Mouse (Mus musculus): ENCODE data around the gene Klk10. TPM values are rescaled to one million over a fixed set of nuclear protein-coding genes. Genes with fewer than 3 reads are reported as not detected.

Klk10 gene
- polyA plus RNA-seq, 1 experiment from 2014 or later = 0.28 TPM

DNA sequence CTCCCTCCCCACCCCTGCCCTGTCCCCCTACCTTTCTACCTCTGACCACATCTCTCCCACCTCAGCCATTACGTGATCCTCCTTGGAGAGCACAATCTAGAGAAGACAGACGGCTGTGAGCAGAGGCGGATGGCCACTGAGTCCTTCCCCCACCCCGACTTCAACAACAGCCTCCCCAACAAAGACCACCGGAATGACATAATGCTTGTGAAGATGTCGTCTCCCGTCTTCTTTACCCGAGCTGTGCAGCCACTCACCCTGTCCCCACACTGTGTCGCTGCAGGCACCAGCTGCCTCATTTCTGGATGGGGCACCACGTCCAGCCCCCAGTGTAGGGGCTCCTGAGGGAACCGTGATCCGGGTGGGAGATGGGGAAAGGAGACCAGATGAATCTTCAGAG is 3.4 kb upstream of the Klk10 start:
- DNase-seq (ENCODE audit: low spot score) = peak; percentile 65
- no peak overlapping the region for H3K27ac ChIP-seq
- H3K27me3 ChIP-seq (ENCODE audit: insufficient read depth, poor library complexity, severe bottlenecking) = peaks cover 16% of the 10 kb centered on the region
- peaks cover 6% of the 10 kb centered on the region; the same call in 1 of the 2 replicates for H3K4me1 ChIP-seq
- WGBS = 82% methylated on average over 12 of the region's 12 CpGs
- no peaks in the 10 kb centered on the region for H3K36me3 ChIP-seq
- no peak overlapping the region for H3K4me3 ChIP-seq
- H3K9me3 ChIP-seq = no peaks in the 10 kb centered on the region

DNA sequence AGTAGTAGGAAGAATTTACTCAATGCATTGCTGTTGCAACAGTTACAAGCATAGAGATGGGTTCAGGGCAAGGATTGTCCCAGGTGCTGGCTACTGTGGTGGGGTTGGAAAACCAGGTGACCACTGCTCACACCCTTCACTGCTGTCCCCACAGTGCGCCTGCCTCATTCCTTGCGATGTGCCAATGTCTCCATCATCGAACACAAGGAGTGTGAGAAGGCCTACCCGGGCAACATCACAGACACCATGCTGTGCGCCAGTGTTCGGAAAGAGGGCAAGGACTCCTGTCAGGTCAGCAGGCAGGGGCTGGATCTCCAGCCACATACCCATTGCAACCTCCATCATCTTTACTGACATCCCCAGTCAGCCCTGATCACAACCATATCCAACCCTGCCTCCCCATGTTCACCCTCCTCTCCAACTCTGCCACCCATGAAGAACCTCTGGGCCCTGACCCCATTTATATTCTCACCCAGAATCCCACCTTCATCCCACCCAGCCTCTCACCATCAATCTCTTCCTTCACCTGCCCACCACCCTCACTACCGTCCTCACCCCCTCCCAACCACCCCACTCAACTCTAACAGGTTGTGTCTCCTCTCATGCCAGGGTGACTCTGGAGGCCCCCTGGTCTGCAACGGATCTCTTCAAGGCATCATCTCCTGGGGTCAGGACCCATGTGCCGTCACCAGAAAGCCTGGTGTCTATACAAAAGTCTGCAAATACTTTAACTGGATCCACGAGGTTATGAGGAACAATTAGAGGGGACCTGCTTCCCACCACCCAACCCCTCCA is 2.5 kb upstream of the Klk10 start:
- WGBS = 77% methylated on average over 10 of the region's 10 CpGs
- H3K27ac ChIP-seq = no peak overlapping the region
- no peak overlapping the region for H3K4me3 ChIP-seq
- H3K4me1 ChIP-seq = peaks cover 11% of the 10 kb centered on the region
- H3K9me3 ChIP-seq = no peaks in the 10 kb centered on the region
- no peak for DNase-seq (ENCODE audit: low spot score)
- no peaks in the 10 kb centered on the region for H3K36me3 ChIP-seq
- peaks cover 25% of the 10 kb centered on the region for H3K27me3 ChIP-seq (ENCODE audit: insufficient read depth, poor library complexity, severe bottlenecking)

DNA sequence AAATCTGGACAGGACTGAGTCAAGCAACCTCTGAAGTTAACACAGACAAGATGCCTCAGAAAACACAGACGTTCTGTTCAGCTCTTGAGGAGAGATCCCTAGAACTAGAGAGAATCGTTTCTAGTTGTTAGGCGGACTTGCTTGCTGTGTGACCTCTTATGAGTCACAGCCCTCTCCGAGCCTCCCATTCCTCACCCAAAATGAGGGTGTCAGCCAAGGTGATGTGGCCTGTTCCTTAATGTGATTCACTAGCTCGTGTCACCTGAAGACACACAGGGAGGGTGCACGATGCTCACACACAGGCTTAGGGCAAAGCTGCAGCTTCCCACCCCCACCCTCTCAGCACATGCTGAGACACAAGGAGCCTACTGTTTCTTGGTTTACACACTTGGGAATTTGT is 594 bp upstream of the Klk10 start:
- no peaks in the 10 kb centered on the region for H3K9me3 ChIP-seq
- H3K27ac ChIP-seq = no peak overlapping the region
- no peaks in the 10 kb centered on the region for H3K36me3 ChIP-seq
- DNase-seq (ENCODE audit: low spot score) = no peak
- peaks cover 40% of the 10 kb centered on the region for H3K27me3 ChIP-seq (ENCODE audit: insufficient read depth, poor library complexity, severe bottlenecking)
- H3K4me3 ChIP-seq = no peak overlapping the region
- WGBS = 51% methylated on average over 6 of the region's 6 CpGs
- peaks cover 7% of the 10 kb centered on the region for H3K4me1 ChIP-seq

DNA sequence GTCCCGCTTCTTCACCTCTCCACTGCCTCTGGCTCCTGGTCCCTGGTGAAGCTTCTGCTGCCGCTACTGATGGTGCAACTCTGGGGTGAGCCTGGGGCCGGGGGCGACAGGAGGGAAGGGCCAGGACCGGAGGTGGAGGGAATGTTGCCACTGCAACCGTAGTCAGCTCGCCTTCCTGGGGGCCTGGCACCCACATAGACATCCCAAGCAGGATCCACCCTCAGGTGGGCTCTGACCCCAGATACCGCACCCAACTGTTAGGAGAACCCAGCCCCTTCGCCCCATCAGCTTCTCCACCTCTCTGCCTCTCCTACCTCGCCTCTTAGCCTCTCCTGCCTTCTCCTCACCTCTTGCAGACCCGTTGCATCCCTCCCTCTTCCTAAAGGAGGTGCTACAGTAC is 706 bp downstream of the Klk10 start:
- Histone ChIP-seq H3K4me3 (no peak overlapping the region), H3K27me3 (ENCODE audit: insufficient read depth, poor library complexity, severe bottlenecking) (peaks cover 40% of the 10 kb centered on the region), H3K4me1 (peaks cover 7% of the 10 kb centered on the region), H3K27ac (no peak overlapping the region), H3K36me3 (no peaks in the 10 kb centered on the region), H3K9me3 (no peaks in the 10 kb centered on the region)
- DNase-seq (ENCODE audit: low spot score) = no peak
- WGBS = 75% methylated on average over 11 of the region's 11 CpGs

DNA sequence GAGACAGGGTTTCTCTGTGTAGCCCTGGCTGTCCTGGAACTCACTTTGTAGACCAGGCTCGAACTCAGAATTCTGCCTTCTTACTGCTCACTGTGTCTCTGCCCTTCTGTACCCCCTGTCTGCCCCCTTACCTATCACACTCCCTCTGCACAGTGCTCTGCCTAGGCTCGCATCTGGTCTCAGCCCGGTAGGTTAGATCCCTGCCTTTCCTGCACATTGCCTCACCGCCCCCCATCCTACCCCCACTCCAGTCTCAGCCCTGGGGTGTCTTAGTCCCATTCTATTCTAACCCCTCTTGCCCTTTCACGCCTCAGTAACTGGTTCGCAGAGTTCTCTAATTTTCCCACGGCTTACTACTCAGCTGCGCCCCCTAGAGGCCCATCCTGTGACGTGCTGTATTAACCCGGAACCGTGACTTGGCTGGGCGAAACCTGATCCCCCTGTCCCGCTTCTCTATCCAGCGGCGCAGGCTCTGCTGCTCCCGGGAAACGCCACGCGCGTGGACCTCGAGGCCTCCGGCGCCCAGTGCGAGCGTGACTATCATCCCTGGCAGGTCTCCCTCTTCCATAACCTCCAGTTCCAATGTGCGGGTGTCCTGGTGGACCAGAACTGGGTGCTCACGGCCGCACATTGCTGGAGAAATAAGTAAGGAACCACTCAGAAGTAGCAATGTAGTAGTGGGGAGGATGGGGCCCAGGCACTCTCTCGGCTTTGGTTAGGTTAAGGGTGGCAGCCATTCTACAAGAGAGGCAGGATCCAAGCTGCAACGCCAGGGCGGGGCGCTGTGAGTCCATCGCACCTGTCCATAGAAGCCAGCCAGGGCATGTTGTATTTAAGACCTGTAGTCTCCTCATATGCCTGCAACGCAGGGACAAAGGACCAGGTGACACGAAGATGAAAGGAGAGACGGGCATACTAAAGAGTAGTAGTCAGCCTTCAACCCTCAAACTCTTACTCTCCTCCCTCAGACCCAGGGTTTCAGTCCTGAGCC is 1.7 kb downstream of the Klk10 start:
- 8% methylated on average over 36 of the region's 36 CpGs for WGBS
- peak overlapping the region; percentile 52 for H3K4me3 ChIP-seq
- H3K27me3 ChIP-seq (ENCODE audit: insufficient read depth, poor library complexity, severe bottlenecking) = peaks cover 40% of the 10 kb centered on the region
- DNase-seq (ENCODE audit: low spot score) = peak; percentile 87
- H3K36me3 ChIP-seq = no peaks in the 10 kb centered on the region
- peaks cover 7% of the 10 kb centered on the region for H3K4me1 ChIP-seq
- no peaks in the 10 kb centered on the region for H3K9me3 ChIP-seq
- H3K27ac ChIP-seq = 0 out of 2 replicates have a peak overlapping the region, but pooled peaks have one; percentile 52

DNA sequence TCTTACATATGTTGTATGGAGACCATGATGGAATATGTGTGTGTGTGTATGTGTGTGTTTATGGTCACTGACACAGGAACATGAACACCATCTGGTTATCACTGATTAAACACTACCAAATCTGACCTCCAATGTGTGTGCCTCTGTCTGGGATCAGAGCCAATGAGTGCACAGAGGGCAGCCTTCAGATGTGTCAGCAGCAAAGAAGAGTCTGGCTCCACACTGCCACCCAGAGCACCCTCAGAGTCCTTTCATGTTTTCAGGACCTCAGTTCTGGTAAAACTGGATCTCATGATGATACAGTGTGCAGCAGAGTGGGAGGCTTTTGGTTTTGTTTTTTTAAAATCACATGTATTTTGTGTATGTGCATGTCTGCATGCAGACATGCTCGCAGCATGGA is 4.5 kb downstream of the Klk10 start:
- no peak for DNase-seq (ENCODE audit: low spot score)
- Histone ChIP-seq H3K36me3 (no peaks in the 10 kb centered on the region), H3K4me3 (no peak overlapping the region), H3K9me3 (no peaks in the 10 kb centered on the region), H3K4me1 (peaks cover 7% of the 10 kb centered on the region), H3K27me3 (ENCODE audit: insufficient read depth, poor library complexity, severe bottlenecking) (peaks cover 40% of the 10 kb centered on the region), H3K27ac (no peak overlapping the region)
- WGBS = 77% methylated on average over 1 of the region's 1 CpGs

DNA sequence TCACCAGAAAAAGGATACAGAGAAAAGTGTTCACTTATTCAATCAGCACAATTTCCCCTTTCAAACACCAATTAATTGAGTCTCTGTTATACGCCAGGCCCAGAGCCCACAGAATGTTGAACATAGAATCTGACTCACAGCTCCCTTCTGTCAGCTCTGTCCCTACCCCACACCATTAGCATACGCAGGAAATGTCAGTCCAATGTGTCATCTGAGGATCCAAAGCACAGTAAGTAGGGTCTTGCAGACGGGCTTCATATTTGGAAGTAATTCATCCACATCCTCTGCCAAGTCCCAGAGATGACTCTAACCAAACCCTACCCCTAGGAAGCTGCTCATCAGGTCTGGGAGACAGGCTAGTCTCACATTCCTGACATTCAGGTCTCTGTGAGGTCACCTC is 7.3 kb downstream of the Klk10 start:
- peaks cover 18% of the 10 kb centered on the region for H3K27me3 ChIP-seq (ENCODE audit: insufficient read depth, poor library complexity, severe bottlenecking)
- no peaks in the 10 kb centered on the region for H3K36me3 ChIP-seq
- H3K9me3 ChIP-seq = no peaks in the 10 kb centered on the region
- H3K4me1 ChIP-seq = no peaks in the 10 kb centered on the region
- 70% methylated on average over 3 of the region's 3 CpGs for WGBS
- no peak overlapping the region for H3K27ac ChIP-seq
- DNase-seq (ENCODE audit: low spot score) = no peak
- H3K4me3 ChIP-seq = no peak overlapping the region

DNA sequence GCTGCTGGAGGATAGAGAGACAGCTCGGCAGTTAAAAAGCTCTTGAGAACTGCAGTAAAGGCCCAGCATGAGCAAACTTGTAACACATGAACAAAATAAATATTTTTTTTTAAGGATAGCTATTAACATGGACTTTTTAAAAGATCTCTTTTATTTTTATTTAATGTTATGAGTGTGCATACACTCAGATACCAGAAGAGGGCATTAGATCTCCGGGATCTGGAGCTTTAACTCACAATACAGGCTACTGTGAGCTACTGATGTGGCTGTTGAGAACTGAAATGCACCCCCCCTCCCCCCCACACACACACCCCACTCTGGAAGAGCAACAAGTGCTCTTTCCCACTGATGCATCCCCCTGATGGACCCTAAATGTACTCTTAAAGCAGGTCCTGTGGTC is 8.5 kb downstream of the Klk10 start:
- Histone ChIP-seq H3K27me3 (ENCODE audit: insufficient read depth, poor library complexity, severe bottlenecking) (peaks cover 12% of the 10 kb centered on the region), H3K4me3 (no peak overlapping the region), H3K36me3 (no peaks in the 10 kb centered on the region), H3K27ac (no peak overlapping the region), H3K4me1 (no peaks in the 10 kb centered on the region), H3K9me3 (no peaks in the 10 kb centered on the region)
- no peak for DNase-seq (ENCODE audit: low spot score)
- 61% methylated on average over 2 of the region's 2 CpGs for WGBS

DNA sequence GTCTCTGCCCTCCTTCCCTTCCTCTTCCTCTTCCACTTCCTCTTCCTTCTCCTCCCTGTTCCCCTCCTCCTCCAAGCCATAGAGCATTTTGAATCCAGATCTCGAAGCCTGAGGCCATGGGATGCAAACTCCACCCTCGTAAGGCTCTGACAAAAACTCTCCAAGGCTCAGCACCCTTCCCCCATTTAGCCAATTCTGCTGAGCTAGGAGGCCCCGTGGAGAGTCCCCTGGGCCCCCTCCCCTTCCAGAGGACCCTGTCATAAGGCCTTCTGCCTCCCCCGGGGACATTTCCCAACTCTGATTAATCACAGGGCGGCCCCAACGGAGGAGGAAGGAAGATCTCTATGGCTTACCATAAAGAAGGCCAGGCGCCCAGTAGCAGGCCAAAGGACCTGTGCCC is 10.8 kb downstream of the Klk10 start, which contains the start of gene Klk9:
Gene Klk9, plus strand, starts transcription at position 301 of the 400 bp plus-strand sequence.
- Histone ChIP-seq H3K27ac (no peak within 1 kb of the TSS), H3K9me3 (no peaks in the 10 kb centered on the region), H3K36me3 (no peaks in the 10 kb centered on the region), H3K4me1 (peaks cover 4% of the 10 kb centered on the region; the same call in 1 of the 2 replicates), H3K4me3 (no peak within 1 kb of the TSS), H3K27me3 (ENCODE audit: insufficient read depth, poor library complexity, severe bottlenecking) (peaks cover 30% of the 10 kb centered on the region)
- no peak for DNase-seq (ENCODE audit: low spot score)
- WGBS = 70% methylated on average over 7 of the region's 7 CpGs

DNA sequence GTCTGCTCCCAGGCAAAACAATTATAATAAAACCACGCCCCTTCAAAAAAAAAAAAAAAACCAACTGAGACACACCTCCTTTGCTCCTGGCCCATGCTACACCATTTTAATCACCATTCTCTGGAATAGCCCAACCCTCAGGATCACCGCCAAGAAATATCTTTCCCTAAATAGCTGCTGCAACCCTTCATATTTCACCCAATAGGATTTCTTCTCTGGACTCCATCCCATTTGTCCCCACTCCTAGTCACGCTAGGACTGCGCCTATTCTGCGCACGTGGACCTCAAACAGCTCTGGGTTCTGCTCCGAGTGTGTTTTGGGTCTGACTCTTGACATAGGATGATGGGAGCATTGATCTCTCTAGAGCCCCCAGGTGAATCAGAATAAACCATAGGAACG is 15.5 kb downstream of the Klk10 start:
- WGBS = 9% methylated on average over 8 of the region's 8 CpGs

DNA sequence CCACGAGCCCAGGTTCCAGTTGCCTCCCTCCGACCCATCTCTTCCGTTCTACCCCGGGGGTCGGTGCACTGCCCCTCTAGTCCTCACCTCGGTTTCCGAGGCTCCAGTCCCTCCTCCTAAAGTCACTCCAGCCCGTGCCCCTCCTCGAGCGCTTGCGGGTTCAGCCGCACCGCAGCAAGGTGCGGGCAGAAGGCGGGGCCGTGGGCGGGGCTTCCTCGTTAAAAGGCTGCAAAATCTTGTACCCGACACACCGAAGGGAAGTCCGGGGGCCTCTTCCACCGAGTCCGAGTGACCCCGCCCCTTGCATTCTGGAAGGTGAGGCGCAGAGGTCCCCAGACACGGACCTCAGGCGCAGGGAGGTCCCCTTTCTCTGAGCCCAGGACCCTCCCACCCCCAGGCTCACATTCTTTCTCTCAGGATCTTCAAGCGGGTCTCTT is 16.5 kb downstream of the Klk10 start, which contains the start of gene Klk8:
Gene Klk8, plus strand, starts transcription at position 245 of the 437 bp plus-strand sequence.
- Histone ChIP-seq H3K4me1 (peaks cover 12% of the 10 kb centered on the region; the same call in 1 of the 2 replicates), H3K4me3 (peak within 1 kb of the TSS; percentile 68), H3K9me3 (no peaks in the 10 kb centered on the region), H3K27me3 (ENCODE audit: insufficient read depth, poor library complexity, severe bottlenecking) (peaks cover 54% of the 10 kb centered on the region), H3K36me3 (no peaks in the 10 kb centered on the region), H3K27ac (0 out of 2 replicates have a peak within 1 kb of the TSS, but pooled peaks have one; percentile 38)
- no peak for DNase-seq (ENCODE audit: low spot score)
- WGBS = under 1% methylated on average over 28 of the region's 28 CpGs

More for the DNA sequence above, 15.5 kb downstream of the Klk10 start:
- H3K27me3 ChIP-seq (ENCODE audit: insufficient read depth, poor library complexity, severe bottlenecking) = peaks cover 54% of the 10 kb centered on the region
- peaks cover 12% of the 10 kb centered on the region; the same call in 1 of the 2 replicates for H3K4me1 ChIP-seq
- no peak for DNase-seq (ENCODE audit: low spot score)
- no peaks in the 10 kb centered on the region for H3K9me3 ChIP-seq
- no peak overlapping the region for H3K27ac ChIP-seq
- H3K36me3 ChIP-seq = no peaks in the 10 kb centered on the region
- H3K4me3 ChIP-seq = peak overlapping the region; percentile 68

DNA sequence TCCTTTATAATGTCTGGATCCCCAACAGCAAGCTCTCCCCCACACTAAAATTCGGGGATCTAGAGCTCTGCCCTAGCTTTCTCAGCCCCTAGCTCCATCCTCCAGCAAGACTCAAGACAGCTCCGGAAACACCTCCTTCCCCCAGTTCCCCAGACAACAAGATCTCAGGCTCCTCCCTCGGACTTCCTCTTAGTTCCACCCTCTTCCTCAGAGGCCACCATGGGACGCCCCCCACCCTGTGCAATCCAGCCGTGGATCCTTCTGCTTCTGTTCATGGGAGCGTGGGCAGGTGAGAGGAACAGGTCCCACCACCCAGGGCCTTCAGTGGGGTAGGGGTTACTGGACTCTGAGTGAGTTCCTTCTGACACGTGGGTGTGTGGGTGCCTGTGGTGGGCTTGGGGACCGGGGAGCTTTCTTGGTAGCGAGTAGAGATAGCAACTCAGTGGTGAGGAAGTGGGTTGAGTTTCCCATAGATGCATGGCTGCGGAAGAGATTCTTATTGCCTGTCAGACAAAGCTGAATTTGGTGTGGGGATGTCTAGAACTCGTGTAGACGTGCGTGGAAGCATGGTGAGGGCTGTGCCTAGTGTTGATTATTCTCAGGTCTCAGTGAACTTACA is 17.1 kb downstream of the Klk10 start:
- no peaks in the 10 kb centered on the region for H3K9me3 ChIP-seq
- no peak overlapping the region for H3K27ac ChIP-seq
- peaks cover 12% of the 10 kb centered on the region; the same call in 1 of the 2 replicates for H3K4me1 ChIP-seq
- WGBS = 33% methylated on average over 13 of the region's 13 CpGs
- peaks cover 54% of the 10 kb centered on the region for H3K27me3 ChIP-seq (ENCODE audit: insufficient read depth, poor library complexity, severe bottlenecking)
- no peaks in the 10 kb centered on the region for H3K36me3 ChIP-seq
- DNase-seq (ENCODE audit: low spot score) = no peak
- H3K4me3 ChIP-seq = peak overlapping the region; percentile 68

All from heart, embryonic 10.5 days (tissue).